Comparison of ENCODE assay signal across 8 mouse cellular contexts in genomic region chr9:20466761-20467442, GRCm38 (mm10). TPM values are rescaled to one million over a fixed set of nuclear protein-coding genes. Genes with fewer than 3 reads are reported as not detected.
DNase-seq lines count a peak whose midpoint lies in the region; ATAC-seq and TF ChIP-seq lines count a peak whose summit lies in the region.
"Had no signal": no experiment of that assay in that cellular context is flagged by ENCODE, and none has a peak within 500 bp of the region (broad histone marks: within the 10 kb centered on the region; RNA-seq: fewer than 3 reads in every experiment).

No protein-coding gene starts in this region.

- peaks cover 14% of the 10 kb centered on the region for H3K27me3 ChIP-seq in hindbrain, embryonic 13.5 days
- H3K27me3 ChIP-seq: limb, embryonic 15.5 days had no signal

- no peaks in the 10 kb centered on the region; the same call in 1 of the 2 replicates for H3K36me3 ChIP-seq in ES-E14 (ENCODE audit: control insufficient read depth, insufficient read depth, low read length, poor library complexity, severe bottlenecking)
- H3K36me3 ChIP-seq in hindbrain, embryonic 13.5 days = peaks cover 35% of the 10 kb centered on the region

- no peaks in the 10 kb centered on the region for H3K4me1 ChIP-seq in ES-E14 (ENCODE audit: control insufficient read depth in 2 of 2, insufficient read depth in 2 of 2, low read length in 2 of 2, poor library complexity in 1 of 2)
- H3K4me1 ChIP-seq in hindbrain, embryonic 13.5 days (replicated peaks) = no peaks in the 10 kb centered on the region
- H3K4me1 ChIP-seq: limb, embryonic 15.5 days had no signal

- H3K4me3 ChIP-seq in ES-E14 (ENCODE audit: insufficient read depth in 1 of 2, low read depth in 1 of 2, low read length in 2 of 2, poor library complexity in 1 of 2, severe bottlenecking in 1 of 2) = no peak overlapping the region
- no peak overlapping the region for H3K4me3 ChIP-seq in hindbrain, embryonic 13.5 days
- H3K4me3 ChIP-seq: limb, embryonic 15.5 days had no signal

- WGBS in hindbrain, embryonic 13.5 days = 51% methylated on average over 7 of the region's 7 CpGs

- peak; percentile 57 for DNase-seq in ES-E14 (ENCODE audit: low read depth, low spot score)
- peak; percentile 28 for DNase-seq in adrenal gland, postnatal 25 days
- peak; percentile 58 to 67 for DNase-seq in layer of hippocampus, postnatal 10 days (ENCODE audit: low spot score in 2 of 2)
- peak; percentile 69 for DNase-seq in lung, postnatal 25 days (ENCODE audit: low spot score)
- peak; percentile 60 for DNase-seq in right cerebral cortex, postnatal 4 days

- H3K9me3 ChIP-seq in ES-E14 (ENCODE audit: control insufficient read depth, insufficient read depth, low read depth, low read length) = no peaks in the 10 kb centered on the region
- H3K9me3 ChIP-seq in hindbrain, embryonic 13.5 days = peaks cover 11% of the 10 kb centered on the region

- no peak overlapping the region for H3K27ac ChIP-seq in ES-E14 (ENCODE audit: insufficient read depth, low read depth, low read length, poor library complexity, severe bottlenecking)
- H3K27ac ChIP-seq in hindbrain, embryonic 13.5 days = no peak overlapping the region
- H3K27ac ChIP-seq: limb, embryonic 15.5 days had no signal

- peak; percentile 83; the same call in 1 of the 2 replicates for ATAC-seq in erythroblast, adult 5-6 weeks (replicated peaks; ENCODE audit: low FRiP score, poor library complexity, severe bottlenecking)
- peak; percentile 57; the same call in 1 of the 2 replicates for ATAC-seq in hindbrain, embryonic 13.5 days (ENCODE audit: low FRiP score)

- H3K4me2 ChIP-seq in hindbrain, embryonic 13.5 days = no peak overlapping the region
- H3K4me2 ChIP-seq: limb, embryonic 15.5 days had no signal

- no peak overlapping the region for H3K9ac ChIP-seq in ES-E14 (ENCODE audit: insufficient read depth, low read depth, low read length, poor library complexity, severe bottlenecking)
- H3K9ac ChIP-seq in hindbrain, embryonic 13.5 days = no peak overlapping the region
- H3K9ac ChIP-seq: limb, embryonic 15.5 days had no signal

- in situ Hi-C loops in ES-E14 (cut with MboI; ENCODE audit: low sequenced_read_pairs in 2 of 2, unreplicated experiment in 2 of 2) = loop anchor here in 1 of 2 experiments (25.0 kb wide), 1 partner anchor 170 kb away; the partner anchor contains the start of genes Fbxl12 and Ubl5

TF ChIP-seq in ES-E14, 5 proteins besides CTCF, POLR2A, EP300 and RAD21:
- TF ChIP-seq CHD2 (IDR thresholded peaks at IDR 0.05; ENCODE audit: low read depth, low read length) (no peak), ZC3H11A (IDR thresholded peaks at IDR 0.05; ENCODE audit: borderline replicate concordance, low read depth, low read length) (peak; percentile 85)

RNA-seq across cellular contexts. Expression of gene Zfp26, which starts 6.9 kb away (rescaled TPM):
- 18.3 and 19.9 TPM in 2 replicates for total RNA-seq in ES-E14 (2012; rRNA removed)
- 17.1 and 28.7 TPM in 2 replicates for total RNA-seq in adrenal gland, postnatal 25 days (2021)
- 5.0 TPM in 2 replicates for total RNA-seq in erythroblast, adult 5-6 weeks (2015; ENCODE audit: low replicate concordance)
- total RNA-seq in erythroblast, adult 5-6 weeks (2017; ENCODE audit: low replicate concordance) = 3.1 and 17.9 TPM in 2 replicates
- polyA plus RNA-seq in hindbrain, embryonic 13.5 days (2015; fragmentation: Nextera tagmentation; extraction: Ambion mirVana) = 16.4 and 17.9 TPM in 2 replicates
- 10 to 100 TPM; 31.6 to 35.6 TPM for total RNA-seq in layer of hippocampus, postnatal 10 days (2021)

RNA-seq across cellular contexts. Expression of gene Zfp426, which starts 25.6 kb away (rescaled TPM):
- total RNA-seq in ES-E14 (2012; rRNA removed) = 9.1 and 10.9 TPM in 2 replicates
- total RNA-seq in adrenal gland, postnatal 25 days (2021) = 21.1 and 30.5 TPM in 2 replicates
- 8.6 and 12.5 TPM in 2 replicates for total RNA-seq in erythroblast, adult 5-6 weeks (2015; ENCODE audit: low replicate concordance)
- total RNA-seq in erythroblast, adult 5-6 weeks (2017; ENCODE audit: low replicate concordance) = 15.6 and 17.6 TPM in 2 replicates
- polyA plus RNA-seq in hindbrain, embryonic 13.5 days (2015; fragmentation: Nextera tagmentation; extraction: Ambion mirVana) = 29.9 and 32.3 TPM in 2 replicates
- 10 to 100 TPM; 34.1 to 36.8 TPM for total RNA-seq in layer of hippocampus, postnatal 10 days (2021)

RNA-seq across cellular contexts. Expression of gene Zfp266, which starts 54.3 kb away (rescaled TPM):
- 48.0 and 53.0 TPM in 2 replicates for total RNA-seq in ES-E14 (2012; rRNA removed)
- 41.7 and 47.2 TPM in 2 replicates for total RNA-seq in adrenal gland, postnatal 25 days (2021)
- total RNA-seq in erythroblast, adult 5-6 weeks (2015; ENCODE audit: low replicate concordance) = 10.2 and 10.4 TPM in 2 replicates
- total RNA-seq in erythroblast, adult 5-6 weeks (2017; ENCODE audit: low replicate concordance) = 6.8 and 8.9 TPM in 2 replicates
- 124 and 131 TPM in 2 replicates for polyA plus RNA-seq in hindbrain, embryonic 13.5 days (2015; fragmentation: Nextera tagmentation; extraction: Ambion mirVana)
- total RNA-seq in layer of hippocampus, postnatal 10 days (2021) = 10 to 100 TPM; 60.2 to 63.5 TPM
